Mouse (Mus musculus): Measurements from ENCODE around the gene Ccdc93. TPM values are rescaled to one million over a fixed set of nuclear protein-coding genes. Genes with fewer than 3 reads are reported as not detected.

The Ccdc93 gene
- 29.3 TPM for polyA plus RNA-seq (2017; shearing (Covaris generic))

DNA sequence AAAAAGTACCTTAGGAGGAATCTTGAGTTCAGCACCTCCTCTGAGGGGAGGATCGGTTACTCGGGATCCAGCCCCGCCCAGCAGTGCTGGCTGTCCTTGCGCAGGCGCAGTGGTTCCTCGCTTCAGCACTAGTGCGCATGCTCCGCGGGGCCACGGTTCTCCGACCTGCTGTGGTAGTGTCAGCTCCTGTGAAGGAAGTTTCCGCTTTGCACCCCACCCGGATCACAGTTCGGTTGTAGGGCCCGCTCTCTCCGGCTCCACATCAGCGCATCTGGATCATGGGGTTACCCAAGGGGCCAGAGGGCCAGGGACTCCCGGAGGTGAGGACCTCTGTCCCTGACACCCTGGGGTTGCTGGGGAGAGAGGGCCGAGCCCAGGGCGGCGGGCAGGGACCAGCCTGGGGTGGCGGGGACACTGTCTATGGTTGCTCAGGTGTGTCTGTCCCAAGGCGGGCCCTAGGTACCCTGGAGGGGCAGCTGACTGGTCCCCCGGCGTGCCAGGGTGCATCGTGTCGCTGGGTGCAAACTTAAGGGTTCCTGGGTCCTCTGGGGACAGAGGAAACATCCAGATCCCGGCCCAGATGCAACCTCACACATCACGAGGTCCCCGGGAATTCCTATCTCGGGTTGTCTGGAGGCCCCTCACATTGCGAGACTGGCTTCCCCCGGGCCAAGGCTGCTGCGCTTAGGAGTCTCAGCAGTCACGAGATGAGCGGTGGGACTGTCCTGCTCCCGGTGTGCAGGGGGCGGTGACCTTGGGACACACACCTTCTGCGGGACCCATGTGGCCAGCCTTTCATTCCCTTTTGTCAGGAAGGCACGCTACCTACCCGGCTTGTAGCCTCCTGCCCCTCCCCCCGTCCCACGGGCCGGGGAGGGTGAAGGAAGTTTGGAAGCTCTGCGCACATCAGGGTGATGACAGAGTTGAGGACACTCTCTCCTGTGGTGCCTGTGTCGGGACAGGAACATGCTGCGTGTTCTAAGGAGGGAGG lies at the start of gene Ccdc93:
Ccdc93 (plus strand) TSS at position 112 of the 991 bp plus-strand sequence.

DNA sequence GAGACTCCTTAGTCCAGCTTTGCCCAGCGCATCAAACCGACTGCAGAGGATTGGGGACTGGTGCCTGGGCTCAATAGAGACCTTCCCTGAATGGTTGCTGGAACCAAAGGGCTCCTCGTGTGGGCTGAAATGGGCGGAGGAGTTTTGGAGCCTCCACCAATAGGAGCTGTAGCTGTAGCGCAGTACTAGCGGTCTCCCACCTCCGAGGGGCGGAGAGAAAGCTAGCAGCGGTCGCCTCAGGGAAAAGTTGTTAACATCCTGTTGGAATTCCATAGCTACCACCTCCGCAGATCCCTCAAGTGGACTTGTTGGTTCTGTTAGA lies 97.5 kb downstream of the Ccdc93 start, which contains the start of gene Htr5b:
Htr5b (minus strand) TSS at position 67 of the 322 bp plus-strand sequence.

Other genes starting within 250 kb of the Ccdc93 start
- gene Insig2, start 98.5 kb upstream of the Ccdc93 start, polyA plus RNA-seq (2017; shearing (Covaris generic)) = 50.1 TPM
- gene Htr5b, start 97.4 kb downstream of the Ccdc93 start, polyA plus RNA-seq (2017; shearing (Covaris generic)) = not detected
- 94.6 TPM for gene Ddx18, start 136.9 kb downstream of the Ccdc93 start, polyA plus RNA-seq (2017; shearing (Covaris generic))

Measured in activated CD4-positive, CD25-positive, alpha-beta regulatory T cell, adult 9 weeks (primary cell).